Mouse (Mus musculus): ENCODE measurements around the gene Abtb2.

- TF ChIP-seq CTCF (IDR thresholded peaks at IDR 0.05; ENCODE audit: control insufficient read depth, insufficient read depth, low read length) (no peak), POLR2A (IDR thresholded peaks at IDR 0.05; ENCODE audit: borderline replicate concordance, control insufficient read depth, low read depth, low read length) (no peak)
These were observed 176.7 kb downstream of the Abtb2 start for GRCm38 (mm10) chr2:103742821-103743220.

Data from bone marrow, adult 2 months (tissue).